Mouse (Mus musculus) liver, adult 2 months (tissue): ENCODE measurements around the gene Sufu.

Source experiments
- CTCF ChIP-seq: fragments of 200-500 bp; IDR thresholded peaks from 2 replicates; pipeline ENCODE4 v1.5.1; 2011; ENCODE audit warnings: low read depth, low read length, control low read depth
- POLR2A ChIP-seq: fragments of 200-500 bp; IDR thresholded peaks from 2 replicates; pipeline ENCODE4 v1.6.1; 2011; ENCODE audit warnings: low read length, control low read depth; ENCODE audit not compliant: insufficient read depth; ENCODE audit errors: extremely low read depth

GRCm38 (mm10) chr19:46347146-46347545, 49.5 kb upstream of the Sufu start:
- TF ChIP-seq CTCF (no peak), POLR2A (no peak)
